Mouse (Mus musculus) cerebral cortex, adult 2 months (tissue): ENCODE results near the gene Hspa1l.

Source experiments
- WGBS: fragments of 180-500 bp; shearing (Covaris S2); methylation state at CpG from one replicate; pipeline ENCODE4 v1.1.7; 2018; 5-methylcytosine and 5-hydroxymethylcytosine counted together

Gene Hspa1l

DNA sequence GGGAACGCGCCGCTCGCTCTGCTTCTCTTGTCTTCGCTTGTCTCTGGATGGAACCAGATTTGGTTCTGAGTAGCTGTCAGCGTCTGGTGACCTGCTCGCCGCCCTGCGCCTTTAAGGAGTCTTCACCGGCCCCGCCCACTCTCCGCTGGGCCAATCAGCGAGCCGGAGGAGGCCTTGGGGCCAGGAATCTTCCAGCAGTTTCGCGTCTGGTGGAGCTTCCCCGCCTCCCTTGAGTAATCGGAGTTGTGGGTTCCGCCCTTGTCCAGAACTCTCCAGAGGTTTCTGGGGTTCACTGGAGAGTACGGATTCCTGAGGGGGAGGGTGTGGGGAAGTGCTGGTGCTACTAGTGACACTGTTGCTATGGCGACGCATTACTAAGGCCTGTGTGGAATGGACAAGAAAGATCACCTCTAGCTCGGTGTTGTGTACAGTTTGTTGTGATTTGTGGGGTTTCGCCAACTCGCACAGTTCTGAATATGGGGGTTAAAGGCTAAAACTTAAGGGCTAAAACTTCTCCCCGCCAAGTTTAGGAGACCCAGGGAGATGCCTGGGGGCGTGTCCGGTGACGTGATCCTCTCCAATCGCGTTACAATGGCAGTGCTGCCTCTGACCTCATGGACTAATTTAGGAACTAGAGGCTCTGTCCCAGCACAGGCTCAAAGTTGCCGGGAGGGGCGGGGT, at the start of gene Hspa1l, which contains the start of gene Hspa1a:
Hspa1l (plus strand) TSS at position 635 of the 681 bp plus-strand sequence.
Hspa1a (minus strand) TSS at position 88 of the 681 bp plus-strand sequence.
- 0% methylated on average over 33 of the region's 33 CpGs for WGBS

GRCm38 (mm10) chr17:34922939-34923338, 49.6 kb upstream of the Hspa1l start:
- 54% methylated on average over 6 of the region's 6 CpGs for WGBS

GRCm38 (mm10) chr17:34924258-34924657, 48.2 kb upstream of the Hspa1l start:
- WGBS, result 67% methylated on average over 5 of the region's 5 CpGs

DNA sequence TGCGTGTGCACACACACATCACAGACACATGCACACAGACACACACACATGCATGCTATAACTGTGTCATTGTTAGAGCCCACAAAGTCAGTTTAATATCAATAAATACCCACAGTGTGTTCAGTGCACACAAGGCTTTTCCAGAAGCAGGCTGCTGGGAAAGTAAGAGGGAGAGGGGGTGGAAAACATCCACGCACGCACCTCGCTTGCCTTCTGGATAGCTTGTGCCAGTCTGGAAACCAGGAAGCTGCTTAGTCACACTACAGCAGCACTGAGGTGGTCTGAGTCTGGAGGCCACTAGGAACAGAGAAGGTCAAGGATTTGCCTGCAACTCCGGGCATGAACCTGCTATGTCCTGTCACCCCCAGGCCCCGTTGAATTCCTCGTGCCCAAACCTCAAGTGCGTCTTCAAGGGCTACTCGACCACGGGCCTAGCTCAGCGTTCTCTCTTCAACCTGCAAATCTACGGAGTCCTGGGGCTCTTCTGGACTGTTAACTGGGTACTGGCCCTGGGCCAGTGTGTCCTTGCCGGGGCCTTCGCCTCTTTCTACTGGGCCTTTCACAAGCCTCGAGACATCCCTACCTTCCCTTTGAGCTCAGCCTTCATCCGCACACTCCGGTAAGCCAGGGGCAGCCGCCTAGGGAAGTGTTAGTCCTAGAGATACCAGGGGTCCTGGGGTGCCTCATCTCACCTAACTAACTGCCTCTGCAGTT, 45.0 kb upstream of the Hspa1l start:
- WGBS, result 79% methylated on average over 18 of the region's 18 CpGs

DNA sequence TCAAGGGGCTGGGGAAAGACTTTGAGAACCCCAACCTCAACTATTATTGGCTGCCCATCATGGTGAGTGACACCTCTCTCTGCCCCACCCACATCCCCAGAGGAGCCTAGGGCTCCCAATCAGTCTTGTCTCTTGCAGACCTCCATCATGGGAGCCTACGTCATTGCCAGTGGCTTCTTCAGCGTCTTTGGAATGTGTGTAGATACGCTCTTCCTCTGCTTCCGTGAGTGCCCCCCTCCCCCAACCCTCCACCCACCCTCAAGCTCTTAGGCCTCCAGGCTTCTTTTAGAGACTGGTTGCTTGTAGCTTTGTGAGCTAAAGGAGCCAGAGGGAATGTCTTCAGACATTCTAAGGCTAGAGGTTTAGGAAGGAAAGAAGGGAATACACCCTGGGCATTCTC, 43.7 kb upstream of the Hspa1l start:
- 78% methylated on average over 4 of the region's 4 CpGs for WGBS

GRCm38 (mm10) chr17:34931061-34931734, 41.3 kb upstream of the Hspa1l start, which contains the start of gene Neu1:
Neu1 (plus strand) TSS chr17:34931253.
- WGBS, result 1% methylated on average over 38 of the region's 38 CpGs

- WGBS, result 7% methylated on average over 14 of the region's 14 CpGs
Measured at GRCm38 (mm10) chr17:34931735-34932098, 40.8 kb upstream of the Hspa1l start.

DNA sequence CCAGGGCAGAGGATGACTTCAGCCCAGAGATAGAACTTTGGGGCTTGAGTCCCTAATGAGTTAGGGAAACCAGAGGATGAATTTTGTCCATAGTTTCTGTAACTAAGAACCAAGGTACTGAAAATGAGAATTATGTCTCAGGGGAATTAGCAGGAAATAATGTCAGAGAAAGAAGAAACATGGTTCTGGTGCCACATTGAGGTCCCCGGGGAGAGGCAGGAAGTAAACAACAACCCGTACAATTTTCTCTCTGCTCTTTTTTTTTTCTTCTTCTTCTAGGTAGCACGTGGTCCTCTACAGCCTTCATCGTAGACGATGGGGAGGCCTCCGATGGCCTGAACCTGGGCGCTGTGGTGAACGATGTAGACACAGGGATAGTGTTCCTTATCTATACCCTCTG, 40.2 kb upstream of the Hspa1l start:
- WGBS, result 83% methylated on average over 8 of the region's 8 CpGs

DNA sequence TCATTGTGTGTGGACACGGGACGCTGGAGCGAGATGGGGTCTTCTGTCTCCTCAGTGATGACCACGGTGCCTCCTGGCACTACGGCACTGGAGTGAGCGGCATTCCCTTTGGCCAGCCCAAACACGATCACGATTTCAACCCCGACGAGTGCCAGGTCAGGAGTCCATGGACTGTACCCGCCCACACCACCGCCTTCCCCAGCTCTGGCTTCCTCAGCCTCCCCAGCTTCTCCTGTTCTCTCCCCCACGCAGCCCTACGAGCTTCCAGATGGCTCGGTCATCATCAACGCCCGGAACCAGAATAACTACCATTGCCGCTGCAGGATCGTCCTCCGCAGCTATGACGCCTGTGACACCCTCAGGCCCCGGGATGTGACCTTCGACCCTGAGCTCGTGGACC, 38.5 kb upstream of the Hspa1l start:
- 65% methylated on average over 24 of the region's 24 CpGs for WGBS

DNA sequence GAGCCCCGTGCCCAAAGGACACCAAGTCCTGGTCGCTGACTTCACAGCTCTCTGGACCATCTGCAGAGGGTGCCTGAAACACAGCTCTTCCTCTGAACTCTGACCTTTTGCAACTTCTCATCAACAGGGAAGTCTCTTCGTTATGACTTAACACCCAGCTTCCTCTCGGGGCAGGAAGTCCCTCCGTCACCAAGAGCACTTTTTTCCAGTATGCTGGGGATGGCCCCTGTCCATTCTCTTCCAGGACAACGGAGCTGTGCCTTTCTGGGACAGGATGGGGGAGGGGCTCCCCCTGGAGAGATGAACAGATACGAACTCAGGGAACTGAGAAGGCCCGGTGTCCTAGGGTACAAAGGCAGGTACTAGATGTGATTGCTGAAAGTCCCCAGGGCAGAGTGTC, 37.7 kb upstream of the Hspa1l start:
- 58% methylated on average over 8 of the region's 8 CpGs for WGBS

DNA sequence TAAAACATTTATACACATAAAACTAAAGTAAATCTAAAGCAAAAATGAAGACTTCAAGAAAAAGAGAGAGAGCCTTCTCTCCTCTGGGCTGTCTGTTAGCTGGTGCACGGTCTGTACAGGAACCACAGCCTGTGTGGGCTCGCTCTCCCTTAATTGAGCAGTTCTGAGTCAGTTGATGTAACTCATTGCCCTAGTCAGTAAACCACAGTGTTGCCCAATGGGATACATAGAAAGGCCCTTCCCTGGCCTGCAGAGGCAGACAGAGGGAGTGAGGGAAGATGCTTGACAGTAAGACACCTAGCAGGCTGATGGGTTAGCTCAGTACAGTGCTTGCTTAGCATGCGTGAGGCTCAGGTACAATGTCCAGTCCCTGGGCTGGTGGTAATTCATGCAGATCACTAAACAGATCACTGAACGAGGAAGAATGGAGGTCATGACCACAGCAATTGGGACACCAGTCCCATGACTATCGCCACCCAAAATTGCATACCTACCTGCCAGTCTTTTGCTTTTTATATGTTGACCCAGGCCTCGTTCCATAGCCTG, 34.5 kb upstream of the Hspa1l start:
- WGBS, result 88% methylated on average over 6 of the region's 6 CpGs

- 27% methylated on average over 15 of the region's 15 CpGs for WGBS
Measured at GRCm38 (mm10) chr17:34941344-34942041, 31.0 kb upstream of the Hspa1l start.

- 91% methylated on average over 4 of the region's 4 CpGs for WGBS
Measured at GRCm38 (mm10) chr17:34943128-34943815, 29.2 kb upstream of the Hspa1l start.

DNA sequence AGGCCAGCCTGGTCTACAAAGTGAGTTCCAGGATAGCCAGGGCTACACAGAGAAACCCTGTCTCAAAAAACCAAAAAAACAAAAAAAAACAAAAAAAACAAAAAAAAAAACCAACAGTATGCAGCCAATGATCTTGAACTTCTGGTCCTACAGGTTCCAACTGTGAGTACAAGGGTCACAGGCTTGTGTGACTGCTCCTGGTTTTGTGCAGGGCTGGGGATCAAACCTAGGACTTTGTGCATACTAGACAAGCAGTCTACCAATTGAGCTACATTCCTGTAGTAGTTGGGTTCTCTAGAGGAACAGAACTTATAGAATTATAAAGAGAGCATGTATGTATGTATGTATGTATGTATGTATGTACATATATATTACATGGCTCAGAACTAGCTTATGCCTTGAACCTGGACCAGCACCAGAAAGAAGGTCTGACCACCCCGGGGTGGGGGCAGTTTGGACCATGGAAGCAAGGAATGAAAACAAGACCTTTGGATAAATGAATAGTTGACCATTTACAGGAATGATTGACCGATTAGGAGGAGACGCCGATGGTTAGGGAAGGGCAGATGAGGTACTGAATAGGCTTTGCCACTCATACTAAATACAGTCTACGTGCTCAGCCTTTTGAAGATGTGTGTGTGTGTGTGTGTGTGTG, 25.9 kb upstream of the Hspa1l start:
- 93% methylated on average over 5 of the region's 5 CpGs for WGBS

GRCm38 (mm10) chr17:34947606-34948005, 24.9 kb upstream of the Hspa1l start:
- 20% methylated on average over 8 of the region's 8 CpGs for WGBS

GRCm38 (mm10) chr17:34948721-34949552, 23.6 kb upstream of the Hspa1l start:
- WGBS, result 62% methylated on average over 9 of the region's 9 CpGs

- 54% methylated on average over 4 of the region's 4 CpGs for WGBS
Measured at GRCm38 (mm10) chr17:34949553-34949969, 22.9 kb upstream of the Hspa1l start.

DNA sequence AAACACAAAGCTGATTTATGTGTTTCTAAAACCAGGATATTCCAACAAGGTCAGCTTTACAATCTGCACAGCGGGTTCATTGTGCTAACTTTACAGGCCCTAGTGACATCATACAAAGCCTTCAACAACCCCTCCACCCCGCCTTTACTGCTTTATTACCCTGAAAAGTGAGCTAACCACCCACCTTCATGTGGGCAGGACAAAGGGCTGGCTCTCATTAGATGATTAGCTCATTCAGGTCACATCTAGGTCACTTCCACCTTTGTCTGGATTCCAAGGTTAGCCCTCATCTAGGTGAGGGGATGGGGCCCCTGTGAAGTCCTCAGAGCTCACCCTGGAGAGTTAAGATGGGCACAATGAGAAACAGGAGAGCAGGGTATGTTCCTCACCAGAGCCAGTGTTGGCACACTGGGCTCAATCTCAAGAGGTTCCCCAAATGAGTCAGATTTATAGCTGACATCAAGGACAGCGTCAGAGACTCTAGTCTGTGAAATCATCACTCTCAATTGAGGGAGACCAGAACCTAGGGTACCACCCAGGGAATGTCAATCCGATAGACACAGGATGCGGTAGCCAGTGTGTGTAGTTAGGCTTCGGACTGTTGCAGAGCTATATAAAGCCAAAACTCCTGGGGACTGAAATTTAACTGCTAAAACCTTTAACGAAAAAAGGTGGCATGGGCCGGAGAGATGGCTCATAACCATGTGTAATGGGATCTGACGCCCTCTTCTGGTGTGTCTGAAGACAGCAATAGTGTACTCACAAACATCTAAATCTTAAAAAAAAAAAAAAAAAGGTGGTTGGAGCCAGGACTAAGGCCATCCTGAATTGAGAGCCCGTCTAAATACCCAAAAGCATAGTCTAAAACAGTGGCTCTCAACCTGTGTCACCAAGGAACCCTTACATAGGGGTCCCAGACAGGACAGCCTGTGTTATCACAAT, 21.7 kb upstream of the Hspa1l start:
- 23% methylated on average over 10 of the region's 10 CpGs for WGBS
